Mouse (Mus musculus) brain, embryonic 14.5 days (tissue): ENCODE measurements at regions not wholly inside any gene's neighbourhood (a gene's known extent, or its start where the extent isn't known, plus 50 kb on each side); places are given as distances from the start of the nearest gene placed in this dataset.

Experiments
- DNase-seq: peaks from one replicate; pipeline ENCODE4 v3.0.0-alpha.2; 2011; ENCODE audit warnings: low read depth
- CTCF ChIP-seq: fragments of 200-500 bp; IDR thresholded peaks from 2 replicates; pipeline ENCODE4 v1.5.1; 2012; ENCODE audit warnings: inconsistent platforms, mild to moderate bottlenecking, moderate library complexity, borderline replicate concordance; ENCODE audit not compliant: insufficient read depth, insufficient read length; ENCODE audit errors: extremely low read depth
- POLR2A ChIP-seq: fragments of 200-500 bp; IDR thresholded peaks from 2 replicates; pipeline ENCODE4 v1.6.1; 2012; ENCODE audit warnings: mild to moderate bottlenecking, inconsistent platforms, borderline replicate concordance; ENCODE audit not compliant: poor library complexity, insufficient read depth, insufficient read length, severe bottlenecking; ENCODE audit errors: extremely low read depth

DNA sequence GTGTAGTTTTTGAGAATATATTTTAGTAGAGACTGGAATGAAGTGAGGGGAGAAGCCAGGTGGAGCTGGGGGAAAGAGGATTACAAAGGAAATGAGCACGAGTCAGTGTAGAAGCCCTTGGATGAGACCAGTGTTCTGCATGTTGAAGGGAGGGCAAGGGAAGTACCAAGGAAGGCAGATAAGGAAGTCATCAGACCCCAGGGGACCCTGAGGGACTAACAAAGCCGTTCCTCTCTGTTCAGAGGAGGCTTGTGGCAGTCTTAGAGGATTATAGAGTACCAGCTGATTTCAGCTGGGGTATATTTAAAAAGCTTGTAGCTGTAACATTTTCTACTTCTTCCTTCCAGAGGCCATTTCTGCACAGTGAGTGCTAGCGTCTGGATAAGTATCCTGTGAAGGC, 56.7 kb upstream of the Igsf9b start:
- TF ChIP-seq CTCF (no peak), POLR2A (no peak)
- DNase-seq, result no peak

DNA sequence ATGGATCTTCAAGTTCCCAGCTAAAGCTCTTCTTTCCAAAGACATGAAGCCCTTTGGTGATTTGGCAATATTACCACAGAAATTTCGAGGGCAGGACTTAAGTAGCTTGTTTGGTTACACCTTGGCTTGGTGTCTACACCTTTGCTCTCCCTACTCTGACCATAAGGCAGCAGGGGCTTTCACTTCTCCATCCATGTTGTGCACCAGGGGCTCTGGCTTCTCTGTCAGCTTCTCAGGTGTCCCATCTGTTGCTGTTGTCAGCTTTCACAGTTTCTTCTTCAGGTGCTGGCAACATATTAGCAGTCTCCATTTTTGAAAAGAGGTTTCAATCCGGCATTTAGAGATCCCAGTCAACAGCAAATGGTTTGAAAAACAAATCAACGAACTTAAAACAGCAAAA, 58.1 kb upstream of the Igsf9b start:
- TF ChIP-seq CTCF (no peak), POLR2A (no peak)
- DNase-seq, result no peak

DNA sequence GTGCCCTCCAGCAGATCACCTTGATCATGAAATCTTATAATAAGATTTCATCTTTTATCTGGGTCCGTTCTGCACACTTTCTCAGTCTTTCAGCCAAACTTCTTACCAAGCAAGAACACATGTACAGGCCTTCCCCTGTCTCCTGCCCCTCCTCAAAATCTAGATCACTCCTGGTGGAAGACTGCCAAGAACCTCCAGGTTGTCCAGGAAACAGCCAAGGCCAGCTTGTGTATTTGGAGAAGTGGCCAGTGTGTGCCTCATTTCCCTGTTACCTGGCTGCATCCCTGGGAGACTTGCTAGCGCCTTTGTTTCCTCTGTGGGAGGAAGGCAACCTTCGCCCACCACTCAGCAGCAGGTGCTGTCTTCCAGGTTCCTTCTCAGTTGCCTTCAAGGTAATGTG, 58.5 kb upstream of the Igsf9b start:
- TF ChIP-seq CTCF (no peak), POLR2A (no peak)
- DNase-seq, result no peak

DNA sequence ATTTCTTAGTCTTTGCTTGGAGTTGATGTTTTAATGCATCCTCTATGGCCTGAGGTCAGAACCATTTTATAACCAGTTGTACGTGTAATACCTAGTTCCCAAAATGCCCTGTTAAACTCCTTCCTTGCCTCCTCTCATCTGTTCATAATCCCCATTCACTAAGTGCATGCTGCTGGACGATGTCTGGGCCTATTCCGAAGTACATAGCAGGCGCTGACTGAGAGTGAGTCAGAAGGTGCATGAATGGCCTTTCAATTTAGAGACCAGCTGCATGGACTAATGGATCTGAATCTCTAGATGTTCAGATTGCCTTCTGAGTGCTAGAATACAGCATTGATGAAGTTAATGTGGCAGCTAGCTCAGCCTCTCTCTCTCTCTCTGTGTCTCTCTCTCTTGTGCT, 66.3 kb upstream of the Igsf9b start:
- TF ChIP-seq POLR2A (no peak), CTCF (no peak)
- peak; percentile 65 for DNase-seq

DNA sequence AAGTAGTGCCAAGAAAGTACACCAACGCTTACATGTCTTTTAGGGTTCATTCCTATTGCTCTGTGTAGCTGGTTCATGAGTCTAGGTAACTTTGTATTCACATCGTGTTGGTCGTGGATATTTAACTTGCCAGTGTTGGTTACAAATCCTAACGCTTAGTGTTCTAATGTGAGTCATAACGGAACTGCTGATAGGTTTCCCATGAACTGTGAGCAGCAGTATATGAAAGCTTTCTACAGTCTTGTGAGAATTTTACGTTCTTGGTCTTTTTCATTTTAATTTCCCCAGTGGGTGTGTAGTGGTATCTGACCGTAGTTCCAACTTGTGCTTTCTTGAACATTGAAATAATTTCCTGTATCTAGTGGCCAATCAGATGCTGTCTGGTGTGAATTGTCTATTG, 71.5 kb upstream of the Igsf9b start:
- no peak for DNase-seq
- TF ChIP-seq CTCF (no peak), POLR2A (no peak)

DNA sequence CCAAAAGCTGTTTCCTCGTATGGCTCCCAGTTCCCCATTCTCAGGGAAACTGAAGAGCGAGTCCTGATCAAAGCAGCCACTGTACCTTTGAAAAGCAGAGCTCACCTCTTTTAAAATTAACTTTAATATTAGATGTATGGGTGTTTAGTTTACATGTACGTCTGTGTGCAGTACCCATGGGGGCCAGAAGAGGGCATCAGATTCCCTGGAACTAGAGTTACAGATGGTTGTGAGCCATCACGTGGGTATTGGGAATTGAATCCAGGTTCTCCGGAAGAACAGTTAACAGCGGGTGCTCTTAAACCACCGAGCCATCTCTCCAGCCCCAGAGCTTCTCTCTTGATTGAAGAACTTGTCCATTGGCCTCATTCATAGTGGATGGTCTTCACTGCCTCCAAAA, 66.0 kb upstream of the Jam3 start:
- peak; percentile 26; the same call in 1 of the 2 replicates for TF ChIP-seq CTCF
- no peak for TF ChIP-seq POLR2A
- no peak for DNase-seq

DNA sequence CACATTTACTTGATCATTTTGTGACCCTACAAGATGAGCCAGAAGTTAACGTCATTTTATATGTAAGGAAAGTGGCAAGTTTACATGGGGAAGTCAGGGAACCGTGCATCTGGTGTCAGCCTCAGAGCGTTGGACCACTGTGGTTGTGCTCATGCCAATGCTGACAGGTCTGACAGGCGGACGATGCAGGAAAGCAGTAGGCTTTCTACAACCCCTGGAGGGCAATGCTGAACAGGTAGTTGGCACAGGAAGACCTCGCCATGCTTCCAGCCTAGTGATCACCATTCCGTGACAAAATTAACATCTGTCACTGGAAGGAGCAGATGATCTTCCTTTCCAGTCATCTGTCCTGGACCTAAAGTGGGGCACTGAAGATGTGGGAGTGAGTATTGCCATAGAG, 60.8 kb upstream of the Jam3 start:
- DNase-seq, result no peak

DNA sequence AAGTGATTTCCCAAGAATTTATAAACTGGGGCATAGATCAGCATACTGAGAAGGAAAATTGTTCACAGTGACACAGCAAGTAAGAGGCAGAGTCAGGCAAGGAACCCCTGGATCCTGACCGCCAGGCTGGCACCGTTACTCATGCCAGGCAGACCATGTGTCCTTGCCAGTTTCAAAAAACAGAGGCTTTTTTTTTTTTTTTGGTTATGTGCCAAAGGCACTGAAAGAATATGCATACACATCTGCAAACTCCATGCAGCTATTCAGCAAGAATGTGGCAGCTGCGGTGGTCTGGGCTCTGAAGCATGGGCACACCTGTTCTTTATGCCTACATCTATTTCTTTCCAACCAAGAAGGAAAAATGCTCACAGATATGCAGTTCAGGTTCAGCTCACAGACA, 58.8 kb upstream of the Jam3 start:
- DNase-seq, result peak; percentile 53
- TF ChIP-seq CTCF (no peak), POLR2A (no peak)

More for the DNA sequence above, 60.8 kb upstream of the Jam3 start:
- TF ChIP-seq POLR2A (no peak), CTCF (no peak)

DNA sequence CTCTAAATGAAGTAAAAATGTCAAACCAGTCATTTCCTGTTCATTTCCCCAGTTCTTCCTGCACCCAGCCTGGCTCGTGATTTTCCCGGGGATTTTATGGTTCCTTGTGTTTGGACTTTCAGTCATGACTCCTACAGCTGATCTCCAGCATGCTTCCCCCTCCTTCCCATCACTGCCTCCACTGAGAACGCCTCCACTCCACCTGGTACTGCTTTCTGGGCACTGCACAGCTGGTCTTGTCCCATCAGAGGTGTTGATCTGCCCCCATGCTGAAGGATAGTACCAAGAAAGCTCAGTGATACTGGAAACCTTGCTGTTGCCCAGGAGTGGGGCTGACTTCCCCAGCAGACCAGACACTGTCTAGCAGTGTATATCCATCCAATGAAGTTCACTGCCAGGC, 53.6 kb upstream of the Jam3 start:
- no peak for DNase-seq
- TF ChIP-seq CTCF (no peak), POLR2A (no peak)
